Mouse (Mus musculus) MEL (cell line): ENCODE measurements at regions not wholly inside any gene's neighbourhood (a gene's known extent, or its start where the extent isn't known, plus 50 kb on each side); places are given as distances from the start of the nearest gene placed in this dataset.

ENCODE experiments used
- DNase-seq: peaks from one replicate; pipeline ENCODE4 v3.0.0; 2011; ENCODE audit warnings: low read depth, low spot score
- H3K27ac ChIP-seq: 2 replicates; pipeline ENCODE4 v1.5.1; 2012; ENCODE audit warnings: low read depth, mild to moderate bottlenecking, control low read depth, low read length, moderate library complexity; ENCODE audit not compliant: control insufficient read depth
- H3K27me3 ChIP-seq, 2 experiments: fragments of 150-350 bp in 1 of 2; sonication (generic) in 1 of 2; 2 replicates each; pipeline ENCODE4 v1.6.1; 2012; ENCODE audit warnings: low read length in 2 of 2, mild to moderate bottlenecking in 2 of 2, improper control_type of control experiment in 1 of 2, moderate library complexity in 1 of 2; ENCODE audit not compliant: insufficient read depth in 2 of 2, control insufficient read depth in 1 of 2
- H3K36me3 ChIP-seq, 2 experiments: 2 replicates each; pipeline ENCODE4 v1.6.1; 2012 to 2014; ENCODE audit warnings: low read length in 2 of 2, improper control_type of control experiment in 1 of 2, inconsistent platforms in 1 of 2, mild to moderate bottlenecking in 1 of 2; ENCODE audit not compliant: insufficient read depth in 2 of 2, control insufficient read depth in 1 of 2
- H3K4me1 ChIP-seq, 2 experiments: fragments of 150-350 bp in 1 of 2; sonication (generic) in 1 of 2; 2 replicates each; pipeline ENCODE4 v1.6.1; 2012; ENCODE audit warnings: low read length in 2 of 2, improper control_type of control experiment in 1 of 2, mild to moderate bottlenecking in 1 of 2; ENCODE audit not compliant: insufficient read depth in 2 of 2, control insufficient read depth in 1 of 2
- H3K4me3 ChIP-seq, 2 experiments: fragments of 150-350 bp in 1 of 2; sonication (generic) in 1 of 2; 2 replicates each; pipeline ENCODE4 v1.5.1; 2012; ENCODE audit warnings: low read depth in 2 of 2, low read length in 2 of 2, mild to moderate bottlenecking in 2 of 2, moderate library complexity in 2 of 2, control low read depth in 1 of 2, improper control_type of control experiment in 1 of 2; ENCODE audit not compliant: control insufficient read depth in 1 of 2, insufficient read depth in 1 of 2
- H3K79me2 ChIP-seq: 2 replicates; pipeline ENCODE4 v1.6.1; 2012; ENCODE audit warnings: mild to moderate bottlenecking, low read length, moderate library complexity; ENCODE audit not compliant: control insufficient read depth, poor library complexity, insufficient read depth
- H3K9ac ChIP-seq: 2 replicates; pipeline ENCODE4 v1.6.1; 2012; ENCODE audit warnings: low read depth, mild to moderate bottlenecking, control low read depth, low read length, moderate library complexity; ENCODE audit not compliant: control insufficient read depth, poor library complexity, severe bottlenecking
- H3K9me3 ChIP-seq: fragments of 150-350 bp; sonication (generic); replicated peaks from 2 replicates; pipeline ENCODE4 v1.6.1; 2012; ENCODE audit warnings: mild to moderate bottlenecking, low read length, improper control_type of control experiment, moderate library complexity; ENCODE audit not compliant: insufficient read depth
- CHD1 ChIP-seq: IDR thresholded peaks from 2 replicates; pipeline ENCODE4 v1.6.1; 2012; ENCODE audit warnings: low read depth, mild to moderate bottlenecking, inconsistent platforms, low read length, improper control_type of control experiment
- CHD2 ChIP-seq: IDR thresholded peaks from 2 replicates; pipeline ENCODE4 v1.6.1; 2011; ENCODE audit warnings: low read length, improper control_type of control experiment
- CTCF ChIP-seq, 3 experiments: IDR thresholded peaks in 2 of 3; conservative IDR thresholded peaks in 1 of 3; 2 replicates each; pipeline ENCODE4 v1.5.1; 2011 to 2012; ENCODE audit warnings: low read length in 3 of 3, low read depth in 2 of 3, mild to moderate bottlenecking in 2 of 3, improper control_type of control experiment in 1 of 3, inconsistent platforms in 1 of 3, mixed read lengths in 1 of 3, moderate library complexity in 1 of 3; ENCODE audit not compliant: control insufficient read depth in 1 of 3, insufficient read depth in 1 of 3, poor library complexity in 1 of 3, severe bottlenecking in 1 of 3
- E2F4 ChIP-seq: IDR thresholded peaks from 2 replicates; pipeline ENCODE4 v1.6.1; 2011; ENCODE audit warnings: low read depth, low read length, improper control_type of control experiment, borderline replicate concordance
- ELF1 ChIP-seq: IDR thresholded peaks from 2 replicates; pipeline ENCODE4 v1.6.1; 2014; ENCODE audit warnings: low read depth, mild to moderate bottlenecking, inconsistent platforms, low read length, improper control_type of control experiment, moderate library complexity
- EP300 ChIP-seq, 2 experiments: IDR thresholded peaks; 2 replicates each; pipeline ENCODE4 v1.6.1; 2011; ENCODE audit warnings: improper control_type of control experiment in 2 of 2, low read length in 2 of 2, low read depth in 1 of 2, mild to moderate bottlenecking in 1 of 2
- ETS1 ChIP-seq: IDR thresholded peaks from 2 replicates; pipeline ENCODE4 v1.6.1; 2012; ENCODE audit warnings: low read depth, mild to moderate bottlenecking, inconsistent platforms, low read length, improper control_type of control experiment, moderate library complexity
- GABPA ChIP-seq: IDR thresholded peaks from 2 replicates; pipeline ENCODE4 v1.6.1; 2012; ENCODE audit warnings: low read depth, mild to moderate bottlenecking, inconsistent platforms, low read length, improper control_type of control experiment, moderate library complexity
- GATA1 ChIP-seq: IDR thresholded peaks from 2 replicates; pipeline ENCODE4 v1.6.1; 2011; ENCODE audit warnings: low read depth, low read length, improper control_type of control experiment
- KAT2A ChIP-seq: conservative IDR thresholded peaks from 2 replicates; pipeline ENCODE4 v1.6.1; 2012; ENCODE audit warnings: low read depth, low read length, improper control_type of control experiment, inconsistent platforms
- MAFK ChIP-seq: IDR thresholded peaks from 2 replicates; pipeline ENCODE4 v1.6.1; 2011; ENCODE audit warnings: low read depth, mild to moderate bottlenecking, low read length, improper control_type of control experiment, borderline replicate concordance
- MAX ChIP-seq: IDR thresholded peaks from 2 replicates; pipeline ENCODE4 v1.6.1; 2011; ENCODE audit warnings: low read length, improper control_type of control experiment
- MAZ ChIP-seq: IDR thresholded peaks from 2 replicates; pipeline ENCODE4 v1.6.1; 2012; ENCODE audit warnings: low read depth, mild to moderate bottlenecking, inconsistent platforms, low read length, improper control_type of control experiment
- MEF2A ChIP-seq: IDR thresholded peaks from 2 replicates; pipeline ENCODE4 v1.6.1; 2014; ENCODE audit warnings: low read depth, mild to moderate bottlenecking, inconsistent platforms, low read length, improper control_type of control experiment; ENCODE audit not compliant: poor library complexity, insufficient replicate concordance, severe bottlenecking; ENCODE audit errors: extremely low read depth
- MYB ChIP-seq: IDR thresholded peaks from 2 replicates; pipeline ENCODE4 v1.6.1; 2011; ENCODE audit warnings: mild to moderate bottlenecking, low read depth, low read length, improper control_type of control experiment
- MYC ChIP-seq: IDR thresholded peaks from 2 replicates; pipeline ENCODE4 v1.6.1; 2011; ENCODE audit warnings: low read depth, mild to moderate bottlenecking, low read length, improper control_type of control experiment, moderate library complexity
- NRF1 ChIP-seq: IDR thresholded peaks from 2 replicates; pipeline ENCODE4 v1.6.1; 2014; ENCODE audit warnings: low read depth, mild to moderate bottlenecking, inconsistent platforms, low read length, improper control_type of control experiment, moderate library complexity; ENCODE audit not compliant: poor library complexity, insufficient read depth, severe bottlenecking
- POLR2AphosphoS5 ChIP-seq: IDR thresholded peaks from 2 replicates; pipeline ENCODE4 v1.6.1; 2012; ENCODE audit warnings: low read depth, borderline replicate concordance, mild to moderate bottlenecking, inconsistent platforms, low read length, moderate library complexity, mixed read lengths
- RAD21 ChIP-seq: IDR thresholded peaks from 2 replicates; pipeline ENCODE4 v1.6.1; 2011; ENCODE audit warnings: mild to moderate bottlenecking, low read depth, low read length, improper control_type of control experiment
- RCOR1 ChIP-seq: IDR thresholded peaks from 2 replicates; pipeline ENCODE4 v1.6.1; 2012; ENCODE audit warnings: low read depth, mild to moderate bottlenecking, inconsistent platforms, low read length, improper control_type of control experiment
- SIN3A ChIP-seq: IDR thresholded peaks from 2 replicates; pipeline ENCODE4 v1.6.1; 2012; ENCODE audit warnings: low read length, improper control_type of control experiment, inconsistent platforms
- TAL1 ChIP-seq: IDR thresholded peaks from 2 replicates; pipeline ENCODE4 v1.6.1; 2012; ENCODE audit warnings: mild to moderate bottlenecking, inconsistent platforms, low read length, moderate library complexity, mixed read lengths
- TBP ChIP-seq: IDR thresholded peaks from 2 replicates; pipeline ENCODE4 v1.8.0; 2011; ENCODE audit warnings: low read depth, low read length, improper control_type of control experiment
- UBTF ChIP-seq: IDR thresholded peaks from 2 replicates; pipeline ENCODE4 v1.6.1; 2012; ENCODE audit warnings: low read depth, mild to moderate bottlenecking, inconsistent platforms, low read length, improper control_type of control experiment, moderate library complexity, borderline replicate concordance; ENCODE audit not compliant: insufficient read depth
- ZC3H11A ChIP-seq: IDR thresholded peaks from 2 replicates; pipeline ENCODE4 v1.6.1; 2012; ENCODE audit warnings: low read depth, mild to moderate bottlenecking, inconsistent platforms, low read length, improper control_type of control experiment
- ZMIZ1 ChIP-seq: IDR thresholded peaks from 2 replicates; pipeline ENCODE4 v1.6.1; 2012; ENCODE audit warnings: low read depth, mild to moderate bottlenecking, inconsistent platforms, low read length, improper control_type of control experiment, moderate library complexity
- ZNF384 ChIP-seq: IDR thresholded peaks from 2 replicates; pipeline ENCODE4 v1.6.1; 2012; ENCODE audit warnings: low read depth, mild to moderate bottlenecking, inconsistent platforms, low read length, improper control_type of control experiment

- H3K9me3 ChIP-seq, result no peaks in the 10 kb centered on the region
Measured at GRCm38 (mm10) chr16:30769467-30769866, 169.9 kb downstream of the Fam43a start.

GRCm38 (mm10) chr16:30772802-30773201 is 173.3 kb downstream of the Fam43a start:
- H3K4me3 ChIP-seq, result no peak overlapping the region
- DNase-seq, result peak; percentile 15
- H3K27me3 ChIP-seq, result peaks cover 10 to 16% of the 10 kb centered on the region in 2 experiments
- no peak overlapping the region for H3K27ac ChIP-seq
- H3K79me2 ChIP-seq, result no peaks in the 10 kb centered on the region
- H3K4me1 ChIP-seq, result 0 out of 4 replicates have a peak, but pooled peaks cover 0 to 3% of the 10 kb centered on the region in 2 experiments
- H3K36me3 ChIP-seq, result no peaks in the 10 kb centered on the region
- H3K9me3 ChIP-seq, result no peaks in the 10 kb centered on the region
- H3K9ac ChIP-seq, result no peak overlapping the region
- TF ChIP-seq ZMIZ1 (no peak), TAL1 (no peak), CTCF (IDR thresholded peaks at IDR 0.05 in 2 of 3, conservative IDR thresholded peaks at IDR 0.05 in 1 of 3; ENCODE audit: control insufficient read depth in 1 of 3, insufficient read depth in 1 of 3, low read depth in 2 of 3, low read length in 3 of 3, poor library complexity in 1 of 3, severe bottlenecking in 1 of 3) (no peak), ZNF384 (no peak), GATA1 (no peak), CHD1 (no peak), ZC3H11A (no peak), MAX (no peak), MAZ (no peak), UBTF (no peak), CHD2 (no peak), EP300 (IDR thresholded peaks at IDR 0.05; ENCODE audit: low read depth in 1 of 2, low read length in 2 of 2) (no peak), MYB (no peak), MEF2A (no peak)

More at GRCm38 (mm10) chr16:30769467-30769866, 169.9 kb downstream of the Fam43a start:
- no peak for DNase-seq
- TF ChIP-seq MEF2A, result no peak
- no peak for TF ChIP-seq POLR2AphosphoS5
- no peak for TF ChIP-seq MYC
- TF ChIP-seq KAT2A, result no peak
- no peak for TF ChIP-seq MYB
- TF ChIP-seq RCOR1, result no peak
- no peak for TF ChIP-seq CTCF (IDR thresholded peaks at IDR 0.05 in 2 of 3, conservative IDR thresholded peaks at IDR 0.05 in 1 of 3; ENCODE audit: control insufficient read depth in 1 of 3, insufficient read depth in 1 of 3, low read depth in 2 of 3, low read length in 3 of 3, poor library complexity in 1 of 3, severe bottlenecking in 1 of 3)
- no peak for TF ChIP-seq RAD21
- no peak for TF ChIP-seq E2F4
- TF ChIP-seq ETS1, result no peak
- no peak for TF ChIP-seq MAFK
- no peak for TF ChIP-seq ZC3H11A
- no peak for TF ChIP-seq ELF1
- no peak for TF ChIP-seq SIN3A
- TF ChIP-seq NRF1, result no peak
- no peak for TF ChIP-seq GABPA
- TF ChIP-seq ZNF384, result no peak
- no peak for TF ChIP-seq TBP
- TF ChIP-seq EP300 (IDR thresholded peaks at IDR 0.05; ENCODE audit: low read depth in 1 of 2, low read length in 2 of 2), result no peak
- Histone ChIP-seq H3K36me3 (no peaks in the 10 kb centered on the region), H3K27ac (no peak overlapping the region), H3K4me3 (no peak overlapping the region), H3K4me1 (0 out of 4 replicates have a peak, but pooled peaks cover 0 to 3% of the 10 kb centered on the region in 2 experiments), H3K9ac (no peak overlapping the region), H3K79me2 (no peaks in the 10 kb centered on the region), H3K27me3 (peaks cover 6 to 13% of the 10 kb centered on the region in 2 experiments)
